Mouse (Mus musculus): ENCODE data around the gene Lmntd1. TPM values are rescaled to one million over a fixed set of nuclear protein-coding genes. Genes with fewer than 3 reads are reported as not detected.

Gene Lmntd1
- polyA plus RNA-seq, 1 experiment from 2014 or later = 1.6 TPM

GRCm38 (mm10) chr6:145640971-145641506 is 26.9 kb upstream of the Lmntd1 start:
- Histone ChIP-seq H3K4me1 (ENCODE audit: insufficient read depth, low read length) (peaks cover 3% of the 10 kb centered on the region; the same call in 1 of the 2 replicates), H3K27ac (ENCODE audit: low read length) (peak overlapping the region; percentile 53; the same call in 1 of the 2 replicates), H3K36me3 (ENCODE audit: insufficient read depth, low read length) (no peaks in the 10 kb centered on the region), H3K4me2 (replicated peaks; ENCODE audit: low read depth, low read length) (no peak overlapping the region), H3K4me3 (ENCODE audit: low read length) (no peak overlapping the region), H3K9ac (replicated peaks; ENCODE audit: low read length) (no peak overlapping the region), H3K9me3 (ENCODE audit: low read length) (peaks cover 6% of the 10 kb centered on the region), H3K27me3 (ENCODE audit: insufficient read depth, low read length) (no peaks in the 10 kb centered on the region)
- WGBS = 53% methylated on average over 4 of the region's 4 CpGs
- no peak for ATAC-seq (ENCODE audit: low FRiP score, low TSS enrichment)

- H3K9ac ChIP-seq (replicated peaks; ENCODE audit: low read length) = no peak overlapping the region
- peak; percentile 66 for ATAC-seq (ENCODE audit: low FRiP score, low TSS enrichment)
- no peaks in the 10 kb centered on the region for H3K36me3 ChIP-seq (ENCODE audit: insufficient read depth, low read length)
- no peak overlapping the region for H3K4me2 ChIP-seq (replicated peaks; ENCODE audit: low read depth, low read length)
- H3K27me3 ChIP-seq (ENCODE audit: insufficient read depth, low read length) = no peaks in the 10 kb centered on the region
- H3K27ac ChIP-seq (ENCODE audit: low read length) = peak overlapping the region; percentile 1; the same call in 1 of the 2 replicates
- H3K4me3 ChIP-seq (ENCODE audit: low read length) = no peak overlapping the region
- H3K4me1 ChIP-seq (ENCODE audit: insufficient read depth, low read length) = peaks cover 3% of the 10 kb centered on the region; the same call in 1 of the 2 replicates
- 58% methylated on average over 6 of the region's 6 CpGs for WGBS
- peaks cover 6% of the 10 kb centered on the region for H3K9me3 ChIP-seq (ENCODE audit: low read length)
Measured at GRCm38 (mm10) chr6:145638248-145638647, 24.1 kb upstream of the Lmntd1 start.

GRCm38 (mm10) chr6:145636682-145637081 is 22.6 kb upstream of the Lmntd1 start:
- WGBS = 42% methylated on average over 4 of the region's 4 CpGs
- Histone ChIP-seq H3K9me3 (ENCODE audit: low read length) (peaks cover 6% of the 10 kb centered on the region), H3K9ac (replicated peaks; ENCODE audit: low read length) (no peak overlapping the region), H3K27me3 (ENCODE audit: insufficient read depth, low read length) (no peaks in the 10 kb centered on the region), H3K36me3 (ENCODE audit: insufficient read depth, low read length) (no peaks in the 10 kb centered on the region), H3K4me2 (replicated peaks; ENCODE audit: low read depth, low read length) (no peak overlapping the region), H3K4me1 (ENCODE audit: insufficient read depth, low read length) (peaks cover 3% of the 10 kb centered on the region; the same call in 1 of the 2 replicates), H3K27ac (ENCODE audit: low read length) (no peak overlapping the region), H3K4me3 (ENCODE audit: low read length) (no peak overlapping the region)
- ATAC-seq (ENCODE audit: low FRiP score, low TSS enrichment) = peak; percentile 53; the same call in 1 of the 2 replicates

GRCm38 (mm10) chr6:145634454-145634853 is 20.3 kb upstream of the Lmntd1 start:
- H3K27ac ChIP-seq (ENCODE audit: low read length) = no peak overlapping the region
- no peaks in the 10 kb centered on the region; the same call in 1 of the 2 replicates for H3K9me3 ChIP-seq (ENCODE audit: low read length)
- H3K4me2 ChIP-seq (replicated peaks; ENCODE audit: low read depth, low read length) = no peak overlapping the region
- no peaks in the 10 kb centered on the region; the same call in 1 of the 2 replicates for H3K4me1 ChIP-seq (ENCODE audit: insufficient read depth, low read length)
- 78% methylated on average over 2 of the region's 2 CpGs for WGBS
- no peak overlapping the region for H3K4me3 ChIP-seq (ENCODE audit: low read length)
- H3K9ac ChIP-seq (replicated peaks; ENCODE audit: low read length) = no peak overlapping the region
- ATAC-seq (ENCODE audit: low FRiP score, low TSS enrichment) = no peak
- H3K36me3 ChIP-seq (ENCODE audit: insufficient read depth, low read length) = no peaks in the 10 kb centered on the region
- no peaks in the 10 kb centered on the region for H3K27me3 ChIP-seq (ENCODE audit: insufficient read depth, low read length)

- ATAC-seq (ENCODE audit: low FRiP score, low TSS enrichment) = no peak
Measured at GRCm38 (mm10) chr6:145630269-145630668, 16.1 kb upstream of the Lmntd1 start.

GRCm38 (mm10) chr6:145623141-145623540 is 9.0 kb upstream of the Lmntd1 start:
- no peak overlapping the region for H3K27ac ChIP-seq (ENCODE audit: low read length)
- H3K4me1 ChIP-seq (ENCODE audit: insufficient read depth, low read length) = no peaks in the 10 kb centered on the region
- H3K27me3 ChIP-seq (ENCODE audit: insufficient read depth, low read length) = no peaks in the 10 kb centered on the region
- H3K36me3 ChIP-seq (ENCODE audit: insufficient read depth, low read length) = no peaks in the 10 kb centered on the region
- H3K9ac ChIP-seq (replicated peaks; ENCODE audit: low read length) = no peak overlapping the region
- peak; percentile 31; the same call in 1 of the 2 replicates for ATAC-seq (ENCODE audit: low FRiP score, low TSS enrichment)
- no peak overlapping the region for H3K4me2 ChIP-seq (replicated peaks; ENCODE audit: low read depth, low read length)
- H3K4me3 ChIP-seq (ENCODE audit: low read length) = no peak overlapping the region
- 86% methylated on average over 4 of the region's 4 CpGs for WGBS
- no peaks in the 10 kb centered on the region for H3K9me3 ChIP-seq (ENCODE audit: low read length)

More at GRCm38 (mm10) chr6:145630269-145630668, 16.1 kb upstream of the Lmntd1 start:
- Histone ChIP-seq H3K4me2 (replicated peaks; ENCODE audit: low read depth, low read length) (no peak overlapping the region), H3K4me1 (ENCODE audit: insufficient read depth, low read length) (no peaks in the 10 kb centered on the region), H3K4me3 (ENCODE audit: low read length) (no peak overlapping the region), H3K27ac (ENCODE audit: low read length) (no peak overlapping the region), H3K27me3 (ENCODE audit: insufficient read depth, low read length) (no peaks in the 10 kb centered on the region), H3K9me3 (ENCODE audit: low read length) (no peaks in the 10 kb centered on the region; the same call in 1 of the 2 replicates), H3K36me3 (ENCODE audit: insufficient read depth, low read length) (no peaks in the 10 kb centered on the region), H3K9ac (replicated peaks; ENCODE audit: low read length) (no peak overlapping the region)
- 57% methylated on average over 6 of the region's 6 CpGs for WGBS

- no peaks in the 10 kb centered on the region for H3K27me3 ChIP-seq (ENCODE audit: insufficient read depth, low read length)
- H3K27ac ChIP-seq (ENCODE audit: low read length) = no peak overlapping the region
- no peaks in the 10 kb centered on the region for H3K9me3 ChIP-seq (ENCODE audit: low read length)
- H3K9ac ChIP-seq (replicated peaks; ENCODE audit: low read length) = no peak overlapping the region
- no peak overlapping the region for H3K4me2 ChIP-seq (replicated peaks; ENCODE audit: low read depth, low read length)
- ATAC-seq (ENCODE audit: low FRiP score, low TSS enrichment) = no peak
- H3K4me3 ChIP-seq (ENCODE audit: low read length) = no peak overlapping the region
- H3K36me3 ChIP-seq (ENCODE audit: insufficient read depth, low read length) = no peaks in the 10 kb centered on the region
- peaks cover 13% of the 10 kb centered on the region; the same call in 1 of the 2 replicates for H3K4me1 ChIP-seq (ENCODE audit: insufficient read depth, low read length)
- WGBS = 73% methylated on average over 5 of the region's 5 CpGs
Measured at GRCm38 (mm10) chr6:145616402-145617229, 2.5 kb upstream of the Lmntd1 start.

- no peak within 1 kb of the TSS for H3K4me3 ChIP-seq (ENCODE audit: low read length)
- no peaks in the 10 kb centered on the region for H3K36me3 ChIP-seq (ENCODE audit: insufficient read depth, low read length)
- H3K9ac ChIP-seq (replicated peaks; ENCODE audit: low read length) = no peak within 1 kb of the TSS
- H3K9me3 ChIP-seq (ENCODE audit: low read length) = no peaks in the 10 kb centered on the region
- ATAC-seq (ENCODE audit: low FRiP score, low TSS enrichment) = no peak
- H3K27me3 ChIP-seq (ENCODE audit: insufficient read depth, low read length) = no peaks in the 10 kb centered on the region
- peaks cover 14% of the 10 kb centered on the region; the same call in 1 of the 2 replicates for H3K4me1 ChIP-seq (ENCODE audit: insufficient read depth, low read length)
- no peak within 1 kb of the TSS for H3K27ac ChIP-seq (ENCODE audit: low read length)
- H3K4me2 ChIP-seq (replicated peaks; ENCODE audit: low read depth, low read length) = no peak within 1 kb of the TSS
- WGBS = 97% methylated on average over 31 of the region's 31 CpGs
Measured at GRCm38 (mm10) chr6:145615666-145616210, 1.6 kb upstream of the Lmntd1 start, which contains the start of gene Tuba3b. Gene Tuba3b, plus strand, starts transcription at chr6:145615757.

GRCm38 (mm10) chr6:145612611-145613010 is 1.5 kb downstream of the Lmntd1 start:
- no peak overlapping the region for H3K4me3 ChIP-seq (ENCODE audit: low read length)
- no peak overlapping the region for H3K27ac ChIP-seq (ENCODE audit: low read length)
- no peak for ATAC-seq (ENCODE audit: low FRiP score, low TSS enrichment)
- H3K9ac ChIP-seq (replicated peaks; ENCODE audit: low read length) = no peak overlapping the region
- no peaks in the 10 kb centered on the region for H3K9me3 ChIP-seq (ENCODE audit: low read length)
- H3K4me1 ChIP-seq (ENCODE audit: insufficient read depth, low read length) = peaks cover 14% of the 10 kb centered on the region; the same call in 1 of the 2 replicates
- no peaks in the 10 kb centered on the region for H3K27me3 ChIP-seq (ENCODE audit: insufficient read depth, low read length)
- no peaks in the 10 kb centered on the region for H3K36me3 ChIP-seq (ENCODE audit: insufficient read depth, low read length)
- WGBS = 85% methylated on average over 3 of the region's 3 CpGs
- H3K4me2 ChIP-seq (replicated peaks; ENCODE audit: low read depth, low read length) = no peak overlapping the region

Data from kidney, embryonic 16.5 days (tissue).